Mouse (Mus musculus) brain, embryonic 18.5 days (tissue): Measurements from ENCODE around the gene Pitpnc1.

Experiments
- DNase-seq: peaks from one replicate; pipeline ENCODE4 v3.0.0-alpha.2; 2012; ENCODE audit warnings: low read depth, low spot score

The Pitpnc1 gene

GRCm38 (mm10) chr11:107283632-107284031, 186.9 kb downstream of the Pitpnc1 start:
- no peak for DNase-seq

DNA sequence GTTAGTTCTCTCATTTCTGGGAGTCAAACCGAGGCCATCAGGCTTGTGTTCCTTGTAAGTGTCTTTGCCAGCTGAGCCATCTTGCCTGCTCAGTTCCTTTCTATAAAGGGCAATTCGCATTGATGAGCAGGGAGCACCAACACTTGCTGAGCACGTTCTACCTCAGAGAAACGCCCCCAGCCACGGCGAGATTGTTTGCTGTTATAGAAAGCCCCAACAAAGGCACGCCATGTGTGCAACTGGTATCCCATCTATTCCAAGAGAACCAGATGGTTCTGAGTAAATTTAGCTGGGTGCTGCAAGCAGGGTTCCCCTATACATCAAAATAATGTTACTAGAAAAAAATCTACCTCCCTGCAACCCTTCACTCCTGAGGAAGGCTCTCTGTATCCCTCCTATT, 188.0 kb downstream of the Pitpnc1 start:
- no peak for DNase-seq

DNA sequence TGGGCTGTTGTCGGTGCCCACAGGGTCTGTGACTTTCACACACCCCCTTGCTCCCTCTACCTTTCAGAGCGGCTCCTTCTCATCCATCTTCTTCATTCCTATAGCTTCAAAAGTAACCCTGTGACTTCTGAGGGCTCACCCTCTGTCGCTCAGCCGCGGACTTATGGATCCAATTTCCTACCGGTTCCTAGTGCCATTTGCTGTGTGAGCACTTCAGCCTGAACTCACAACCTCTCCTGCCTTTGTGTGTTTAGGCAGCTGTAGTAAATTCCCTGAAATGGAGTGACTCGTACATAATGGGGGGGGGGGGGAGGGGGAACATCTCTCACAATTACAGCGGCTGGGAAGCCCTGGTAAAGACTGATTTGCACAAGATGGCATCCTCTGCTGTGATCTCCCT, 191.2 kb downstream of the Pitpnc1 start:
- DNase-seq, result no peak

- no peak for DNase-seq
Observed at GRCm38 (mm10) chr11:107276898-107277297, 193.6 kb downstream of the Pitpnc1 start.

GRCm38 (mm10) chr11:107276337-107276736, 194.2 kb downstream of the Pitpnc1 start:
- DNase-seq, result no peak

DNA sequence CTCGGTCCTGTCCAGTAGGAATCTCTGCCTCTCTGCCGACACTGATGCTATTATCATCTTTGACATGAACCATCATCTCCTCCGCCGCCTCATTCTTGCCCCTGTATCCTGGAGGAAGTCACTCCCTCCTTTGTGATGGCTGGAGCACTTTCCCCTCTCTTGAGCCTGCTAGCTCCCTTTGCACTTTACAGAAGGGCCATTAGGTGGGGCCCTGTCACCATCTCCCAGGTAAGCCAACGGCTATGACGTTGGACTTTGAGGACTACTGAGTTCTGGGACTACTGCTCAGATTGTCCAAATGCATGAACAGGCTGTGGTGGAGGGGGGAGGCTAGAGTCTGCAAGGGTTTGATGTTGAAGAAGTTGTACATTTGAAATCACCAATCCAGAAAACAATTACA, 194.6 kb downstream of the Pitpnc1 start:
- DNase-seq, result no peak

DNA sequence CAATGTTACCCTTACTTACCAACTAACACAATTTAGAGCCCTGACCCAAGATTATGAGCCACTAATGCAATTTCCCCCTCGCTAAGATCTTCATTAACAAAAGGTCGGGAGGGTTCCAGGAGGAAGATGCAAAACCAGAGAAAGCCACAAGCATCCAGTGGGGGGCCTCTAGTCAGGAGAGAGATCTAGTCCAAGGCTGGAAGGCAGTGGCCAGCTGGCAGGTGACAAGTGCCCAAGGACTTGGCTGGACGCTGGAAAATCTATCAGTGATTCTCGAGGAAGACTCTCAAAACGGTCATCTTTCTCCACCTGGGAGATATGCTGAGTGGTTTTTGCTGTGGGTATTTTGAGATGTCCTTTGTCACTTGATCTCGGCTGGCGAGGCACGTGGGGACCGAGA, 196.3 kb downstream of the Pitpnc1 start:
- no peak for DNase-seq

- no peak for DNase-seq
Observed at GRCm38 (mm10) chr11:107272351-107272975, 198.0 kb downstream of the Pitpnc1 start.

DNA sequence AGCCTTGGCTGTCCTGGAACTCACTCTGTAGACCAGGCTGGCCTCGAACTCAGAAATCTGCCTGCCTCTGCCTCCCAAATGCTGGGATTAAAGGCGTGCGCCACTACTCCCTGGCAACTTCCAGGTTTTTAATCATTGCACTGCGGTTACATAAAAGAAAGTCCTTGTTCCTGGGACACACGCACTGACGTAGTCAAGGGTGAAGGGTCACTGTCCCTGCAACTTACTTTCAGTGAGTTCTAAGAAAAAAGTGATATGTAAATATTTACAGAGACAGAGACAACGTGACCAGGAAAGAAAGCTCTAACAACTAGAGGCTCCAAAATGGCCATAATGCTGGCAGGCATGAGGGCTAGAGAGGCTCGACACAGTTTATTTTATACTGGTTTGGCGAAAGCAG, 199.9 kb downstream of the Pitpnc1 start:
- DNase-seq, result no peak

DNA sequence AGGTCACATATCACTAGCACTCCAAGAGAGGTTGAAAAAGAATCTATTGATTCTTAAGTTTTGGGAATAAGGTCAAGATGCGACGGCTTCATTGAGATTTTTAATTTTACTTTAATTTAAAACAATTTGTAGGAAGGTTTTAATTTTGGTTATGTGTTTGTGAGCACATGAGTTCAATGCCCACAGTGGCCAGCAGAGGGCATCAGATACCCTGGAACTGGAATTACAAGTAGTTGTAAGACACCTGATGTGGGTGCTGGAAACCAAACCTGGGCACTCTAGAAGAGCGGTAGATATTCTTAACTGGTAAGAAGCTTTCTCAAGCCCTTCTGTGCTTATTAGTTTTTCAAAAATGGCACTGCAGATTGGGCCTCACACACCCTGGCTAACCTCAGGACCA, 203.0 kb downstream of the Pitpnc1 start:
- DNase-seq, result no peak

DNA sequence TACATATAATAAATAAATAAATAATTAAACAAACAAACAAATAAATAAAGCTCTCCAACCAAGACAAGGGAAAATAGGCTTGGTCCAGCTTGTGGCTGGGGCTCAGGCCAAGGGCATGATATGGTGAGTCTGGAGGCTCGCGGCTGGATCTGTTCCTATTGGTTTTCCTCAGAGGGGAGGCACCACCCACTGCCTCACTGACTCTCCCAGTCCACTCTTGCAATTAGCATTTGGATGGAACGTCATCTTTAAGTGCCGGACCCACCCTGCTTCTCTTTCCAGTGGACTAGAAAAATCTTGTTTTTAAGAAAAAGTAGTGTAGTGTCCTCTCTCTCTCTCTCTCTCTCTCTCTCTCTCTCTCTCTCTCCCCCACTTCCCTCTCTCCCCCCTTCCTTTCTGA, 204.6 kb downstream of the Pitpnc1 start:
- no peak for DNase-seq

DNA sequence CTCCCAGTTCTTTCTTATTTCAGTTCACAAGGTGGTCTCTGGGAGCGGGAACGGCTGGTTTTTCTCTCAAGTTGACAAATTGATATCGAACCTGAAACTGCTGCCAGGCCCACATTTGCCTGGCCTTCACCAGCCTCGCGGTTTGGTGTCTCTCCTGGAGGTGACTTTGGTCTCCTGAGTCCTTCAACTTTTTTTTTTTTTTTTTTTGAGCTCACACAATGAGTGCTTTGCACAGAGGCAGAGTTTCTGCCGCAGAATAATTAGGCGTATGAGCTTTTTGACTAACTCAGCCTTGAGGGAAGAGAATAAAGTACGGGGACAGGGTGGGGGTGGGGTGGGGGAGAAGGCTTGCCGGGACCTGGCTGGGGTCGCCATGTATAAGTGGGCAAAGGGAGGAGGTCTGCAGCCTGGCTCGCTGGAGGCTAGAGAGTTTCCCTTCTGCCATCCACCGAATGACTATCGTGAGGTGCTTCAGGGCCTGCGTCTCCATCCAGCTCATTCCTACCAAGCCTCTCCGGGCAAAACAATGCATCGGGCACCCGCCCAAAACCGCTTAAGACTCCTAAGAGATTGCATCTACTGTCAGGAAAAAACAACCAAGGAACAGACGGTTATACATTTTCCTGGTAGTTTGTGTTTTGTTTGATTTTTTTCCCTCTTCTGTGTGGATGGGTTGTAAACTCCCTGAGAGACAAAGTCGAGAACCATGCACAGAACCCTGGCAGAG, 205.4 kb downstream of the Pitpnc1 start:
- no peak for DNase-seq

DNA sequence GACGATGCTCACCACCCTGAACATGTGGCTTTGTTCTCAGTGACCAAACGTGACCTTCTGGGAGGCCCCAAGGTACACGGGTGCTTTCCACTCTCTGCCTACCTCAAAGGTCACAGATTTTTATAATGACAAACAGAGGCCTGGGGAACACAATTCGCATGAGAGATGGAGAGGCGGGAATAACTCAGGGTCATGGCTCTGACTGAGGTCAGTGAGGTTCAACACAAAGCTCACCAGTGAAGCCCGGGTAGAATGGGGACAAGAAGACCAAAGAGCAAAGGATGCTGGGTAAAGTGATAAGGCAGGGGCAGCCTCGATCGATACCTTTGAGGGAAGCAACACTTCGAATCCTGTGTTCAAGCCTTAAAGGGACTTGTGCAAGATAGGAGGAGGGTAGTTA, 206.7 kb downstream of the Pitpnc1 start:
- DNase-seq, result no peak

GRCm38 (mm10) chr11:107259428-107259827, 211.1 kb downstream of the Pitpnc1 start:
- no peak for DNase-seq

DNA sequence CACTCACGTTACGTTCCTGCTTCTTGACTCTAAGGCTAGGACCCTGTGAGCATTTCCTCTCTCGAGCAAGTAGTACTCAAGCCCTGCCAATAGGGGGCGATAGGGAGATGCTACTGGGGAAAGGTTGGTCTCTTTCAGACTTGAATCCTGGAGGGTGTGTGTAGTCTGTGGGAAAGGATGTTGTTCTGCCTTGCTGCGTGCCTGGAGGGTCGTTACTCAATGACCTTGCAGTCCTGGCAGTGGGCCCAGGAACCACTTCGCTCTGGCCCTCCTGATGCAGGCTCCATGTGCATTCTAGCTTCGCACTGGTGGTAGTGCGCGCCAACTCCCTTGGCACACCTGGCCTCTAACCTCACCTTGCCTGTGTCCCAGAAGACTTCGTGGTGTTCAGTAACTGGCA, 215.3 kb downstream of the Pitpnc1 start:
- DNase-seq, result no peak

DNA sequence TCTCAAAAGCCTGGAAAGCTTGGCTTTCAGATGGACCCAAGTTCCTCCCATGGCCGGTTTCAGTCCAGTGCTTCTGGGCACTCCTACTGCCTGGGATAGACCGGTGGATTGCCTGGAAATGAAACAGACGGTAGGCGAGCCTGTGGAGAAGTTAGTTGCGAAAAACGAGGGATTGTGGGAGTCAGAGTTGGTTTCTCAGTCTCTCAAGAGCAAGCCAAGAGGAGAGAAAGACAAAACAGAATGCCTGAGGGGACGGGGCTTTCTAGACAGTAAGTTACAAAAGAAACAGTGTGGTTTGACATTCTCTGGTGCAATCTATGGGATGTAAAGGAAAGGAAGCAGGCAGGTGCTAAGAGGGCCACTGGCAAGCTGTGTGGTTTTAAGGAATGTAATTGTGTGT, 216.3 kb downstream of the Pitpnc1 start:
- no peak for DNase-seq

DNA sequence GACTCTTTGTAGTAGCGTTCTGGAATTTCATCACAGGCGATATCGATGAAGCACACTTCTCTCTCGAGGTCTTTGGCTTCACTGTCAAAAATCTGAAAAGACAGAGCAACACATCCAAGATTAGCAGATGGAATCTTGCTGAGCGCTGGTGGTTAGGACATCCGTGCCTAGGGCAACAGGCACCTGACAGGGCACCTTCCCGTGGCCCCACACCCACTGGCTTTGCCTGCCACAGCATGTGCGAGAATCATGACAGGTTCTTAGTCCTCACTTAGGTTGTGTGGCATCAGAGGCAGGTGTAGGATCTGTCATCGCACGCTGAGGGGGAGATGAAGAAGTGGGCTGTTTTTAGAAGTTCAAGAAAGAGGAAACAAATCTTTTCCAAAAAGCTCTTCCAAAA, 218.5 kb downstream of the Pitpnc1 start:
- DNase-seq, result no peak

- DNase-seq, result no peak
Observed at GRCm38 (mm10) chr11:107251460-107251859, 219.0 kb downstream of the Pitpnc1 start.

- no peak for DNase-seq
Observed at GRCm38 (mm10) chr11:107250882-107251281, 219.6 kb downstream of the Pitpnc1 start.

GRCm38 (mm10) chr11:107248753-107249152, 221.7 kb downstream of the Pitpnc1 start:
- DNase-seq, result no peak

GRCm38 (mm10) chr11:107245657-107246056, 224.8 kb downstream of the Pitpnc1 start:
- DNase-seq, result no peak

GRCm38 (mm10) chr11:107243126-107243525, 227.4 kb downstream of the Pitpnc1 start:
- DNase-seq, result no peak

DNA sequence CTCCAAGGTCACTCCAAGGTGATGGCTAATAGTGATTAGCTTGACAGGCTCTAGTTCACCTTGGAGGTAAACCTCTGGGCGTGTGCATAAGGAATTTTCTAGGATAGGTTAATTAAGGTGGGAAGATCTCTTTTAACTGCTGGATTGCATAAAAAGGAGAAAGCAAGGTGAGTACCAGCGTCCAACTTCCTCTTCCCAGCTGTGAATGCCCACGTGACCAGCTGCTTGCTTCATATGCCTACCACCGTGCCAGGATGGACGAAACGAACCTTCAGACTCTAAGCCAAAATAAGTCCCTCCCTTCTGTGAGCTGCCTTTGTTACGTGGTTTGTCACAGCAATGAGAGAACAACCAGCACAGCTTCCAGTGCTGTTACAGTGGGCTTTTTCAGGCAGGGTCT, 228.8 kb downstream of the Pitpnc1 start:
- no peak for DNase-seq

GRCm38 (mm10) chr11:107238506-107238905, 232.0 kb downstream of the Pitpnc1 start:
- DNase-seq, result no peak
